Mouse (Mus musculus): Measurements from ENCODE around the gene Sema5a. TPM values are rescaled to one million over a fixed set of nuclear protein-coding genes. Genes with fewer than 3 reads are reported as not detected.

The Sema5a gene
- polyA plus RNA-seq, 1 experiment from 2014 or later: 10.0 TPM

GRCm38 (mm10) chr15:32266122-32266820 is 21.7 kb downstream of the Sema5a start:
- peak; percentile 76 for ATAC-seq (ENCODE audit: insufficient number of reproducible peaks, insufficient read depth, low FRiP score, low read depth)
- Histone ChIP-seq H3K9ac (ENCODE audit: low read length) (no peak overlapping the region), H3K4me1 (ENCODE audit: control insufficient read depth in 2 of 2, insufficient read depth in 2 of 2, low read length in 2 of 2) (peaks cover 33 to 45% of the 10 kb centered on the region in 2 experiments), H3K4me2 (ENCODE audit: low read length) (peak overlapping the region; percentile 27), H3K27ac (replicated peaks in 1 of 2; ENCODE audit: control insufficient read depth in 1 of 2, insufficient read depth in 1 of 2, low read depth in 2 of 2, low read length in 2 of 2) (peak overlapping the region; percentile 46 to 85), H3K9me3 (ENCODE audit: control insufficient read depth, low read length) (no peaks in the 10 kb centered on the region), H3K4me3 (ENCODE audit: control insufficient read depth in 1 of 2, insufficient read depth in 1 of 2, low read depth in 1 of 2, low read length in 2 of 2) (no peak overlapping the region), H3K36me3 (ENCODE audit: control insufficient read depth, insufficient read depth, low read length) (no peaks in the 10 kb centered on the region), H3K27me3 (ENCODE audit: control insufficient read depth, insufficient read depth, low read length) (no peaks in the 10 kb centered on the region)
- WGBS: 30% methylated on average over 15 of the region's 15 CpGs

DNA sequence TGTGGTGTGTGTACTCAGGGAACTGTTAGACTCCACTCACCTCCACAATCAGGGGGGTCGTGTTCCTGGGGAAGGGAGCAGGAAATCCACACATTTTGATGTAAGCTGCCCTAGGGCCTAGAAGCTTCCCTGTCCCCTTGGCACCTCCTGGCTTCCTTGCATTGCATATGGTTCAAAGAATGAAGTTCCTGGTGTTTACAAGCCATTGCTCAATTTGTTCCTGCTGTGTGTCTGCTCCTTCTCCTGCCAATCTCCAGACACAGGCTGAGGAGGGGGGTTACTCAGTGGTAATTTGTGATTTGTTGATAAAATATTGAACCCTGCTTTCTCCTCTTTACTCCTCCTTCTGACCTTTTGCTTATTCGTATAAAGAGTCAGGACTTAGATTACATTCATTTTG is 25.5 kb downstream of the Sema5a start:
- Histone ChIP-seq H3K4me1 (ENCODE audit: control insufficient read depth in 2 of 2, insufficient read depth in 2 of 2, low read length in 2 of 2) (peaks cover 21 to 24% of the 10 kb centered on the region in 2 experiments), H3K36me3 (ENCODE audit: control insufficient read depth, insufficient read depth, low read length) (no peaks in the 10 kb centered on the region), H3K4me3 (ENCODE audit: control insufficient read depth in 1 of 2, insufficient read depth in 1 of 2, low read depth in 1 of 2, low read length in 2 of 2) (no peak overlapping the region), H3K27me3 (ENCODE audit: control insufficient read depth, insufficient read depth, low read length) (no peaks in the 10 kb centered on the region), H3K9ac (ENCODE audit: low read length) (no peak overlapping the region), H3K4me2 (ENCODE audit: low read length) (no peak overlapping the region), H3K27ac (replicated peaks in 1 of 2; ENCODE audit: control insufficient read depth in 1 of 2, insufficient read depth in 1 of 2, low read depth in 2 of 2, low read length in 2 of 2) (no peak overlapping the region), H3K9me3 (ENCODE audit: control insufficient read depth, low read length) (no peaks in the 10 kb centered on the region)
- WGBS: 66% methylated on average over 2 of the region's 2 CpGs
- ATAC-seq (ENCODE audit: insufficient number of reproducible peaks, insufficient read depth, low FRiP score, low read depth): no peak

- H3K4me1 ChIP-seq (ENCODE audit: control insufficient read depth in 2 of 2, insufficient read depth in 2 of 2, low read length in 2 of 2): peaks cover 7 to 8% of the 10 kb centered on the region in 2 experiments; a peak in 3 of 4 replicates
- no peak overlapping the region for H3K4me3 ChIP-seq (ENCODE audit: control insufficient read depth in 1 of 2, insufficient read depth in 1 of 2, low read depth in 1 of 2, low read length in 2 of 2)
- WGBS: 70% methylated on average over 6 of the region's 6 CpGs
- no peak overlapping the region for H3K27ac ChIP-seq (replicated peaks in 1 of 2; ENCODE audit: control insufficient read depth in 1 of 2, insufficient read depth in 1 of 2, low read depth in 2 of 2, low read length in 2 of 2)
- H3K9me3 ChIP-seq (ENCODE audit: control insufficient read depth, low read length): no peaks in the 10 kb centered on the region
- H3K4me2 ChIP-seq (ENCODE audit: low read length): no peak overlapping the region
- no peak overlapping the region for H3K9ac ChIP-seq (ENCODE audit: low read length)
- H3K27me3 ChIP-seq (ENCODE audit: control insufficient read depth, insufficient read depth, low read length): no peaks in the 10 kb centered on the region
- ATAC-seq (ENCODE audit: insufficient number of reproducible peaks, insufficient read depth, low FRiP score, low read depth): no peak
- H3K36me3 ChIP-seq (ENCODE audit: control insufficient read depth, insufficient read depth, low read length): no peaks in the 10 kb centered on the region
Measured at GRCm38 (mm10) chr15:32273925-32274324, 29.3 kb downstream of the Sema5a start.

DNA sequence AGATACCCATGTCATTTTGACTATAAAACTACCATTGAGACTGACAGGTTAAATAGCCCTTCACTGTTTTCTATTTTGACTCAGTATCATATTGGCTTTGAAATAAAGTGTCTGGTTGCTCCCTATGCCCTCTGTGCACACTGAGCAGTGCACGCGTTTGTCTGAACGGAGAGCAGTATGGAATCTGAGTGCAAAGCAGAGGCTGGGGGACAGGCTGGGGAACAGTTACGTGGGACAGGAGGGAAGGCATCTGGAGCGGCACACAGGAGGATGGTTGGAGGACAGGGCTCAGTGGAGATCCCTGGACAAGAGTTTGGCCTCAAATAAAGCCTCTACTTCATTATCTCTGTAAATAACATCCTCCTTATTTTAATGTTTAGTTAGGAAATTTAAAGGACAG is 30.4 kb downstream of the Sema5a start:
- Histone ChIP-seq H3K9ac (ENCODE audit: low read length) (no peak overlapping the region), H3K4me1 (ENCODE audit: control insufficient read depth in 2 of 2, insufficient read depth in 2 of 2, low read length in 2 of 2) (peaks cover 6 to 10% of the 10 kb centered on the region in 2 experiments; a peak in 3 of 4 replicates), H3K27me3 (ENCODE audit: control insufficient read depth, insufficient read depth, low read length) (no peaks in the 10 kb centered on the region), H3K4me3 (ENCODE audit: control insufficient read depth in 1 of 2, insufficient read depth in 1 of 2, low read depth in 1 of 2, low read length in 2 of 2) (no peak overlapping the region), H3K4me2 (ENCODE audit: low read length) (no peak overlapping the region), H3K9me3 (ENCODE audit: control insufficient read depth, low read length) (no peaks in the 10 kb centered on the region), H3K36me3 (ENCODE audit: control insufficient read depth, insufficient read depth, low read length) (no peaks in the 10 kb centered on the region), H3K27ac (replicated peaks in 1 of 2; ENCODE audit: control insufficient read depth in 1 of 2, insufficient read depth in 1 of 2, low read depth in 2 of 2, low read length in 2 of 2) (no peak overlapping the region)
- no peak for ATAC-seq (ENCODE audit: insufficient number of reproducible peaks, insufficient read depth, low FRiP score, low read depth)
- WGBS: 71% methylated on average over 5 of the region's 5 CpGs

GRCm38 (mm10) chr15:32278600-32278999 is 34.0 kb downstream of the Sema5a start:
- Histone ChIP-seq H3K27me3 (ENCODE audit: control insufficient read depth, insufficient read depth, low read length) (no peaks in the 10 kb centered on the region), H3K9me3 (ENCODE audit: control insufficient read depth, low read length) (no peaks in the 10 kb centered on the region), H3K4me2 (ENCODE audit: low read length) (no peak overlapping the region), H3K36me3 (ENCODE audit: control insufficient read depth, insufficient read depth, low read length) (no peaks in the 10 kb centered on the region), H3K27ac (replicated peaks in 1 of 2; ENCODE audit: control insufficient read depth in 1 of 2, insufficient read depth in 1 of 2, low read depth in 2 of 2, low read length in 2 of 2) (peak overlapping the region; percentile 22 to 43; a peak in 3 of 4 replicates), H3K9ac (ENCODE audit: low read length) (no peak overlapping the region), H3K4me1 (ENCODE audit: control insufficient read depth in 2 of 2, insufficient read depth in 2 of 2, low read length in 2 of 2) (peaks cover 5 to 26% of the 10 kb centered on the region in 2 experiments; a peak in 3 of 4 replicates), H3K4me3 (ENCODE audit: control insufficient read depth in 1 of 2, insufficient read depth in 1 of 2, low read depth in 1 of 2, low read length in 2 of 2) (no peak overlapping the region)
- WGBS: 11% methylated on average over 2 of the region's 2 CpGs
- ATAC-seq (ENCODE audit: insufficient number of reproducible peaks, insufficient read depth, low FRiP score, low read depth): no peak

GRCm38 (mm10) chr15:32281374-32281773 is 36.8 kb downstream of the Sema5a start:
- Histone ChIP-seq H3K4me2 (ENCODE audit: low read length) (0 out of 2 replicates have a peak overlapping the region, but pooled peaks have one; percentile 16), H3K9ac (ENCODE audit: low read length) (no peak overlapping the region; the same call in 1 of the 2 replicates), H3K9me3 (ENCODE audit: control insufficient read depth, low read length) (no peaks in the 10 kb centered on the region), H3K27me3 (ENCODE audit: control insufficient read depth, insufficient read depth, low read length) (no peaks in the 10 kb centered on the region), H3K4me1 (ENCODE audit: control insufficient read depth in 2 of 2, insufficient read depth in 2 of 2, low read length in 2 of 2) (peaks cover 3 to 26% of the 10 kb centered on the region in 2 experiments; a peak in 3 of 4 replicates), H3K27ac (replicated peaks in 1 of 2; ENCODE audit: control insufficient read depth in 1 of 2, insufficient read depth in 1 of 2, low read depth in 2 of 2, low read length in 2 of 2) (peak overlapping the region; percentile 56 to 75; a peak in 3 of 4 replicates), H3K4me3 (ENCODE audit: control insufficient read depth in 1 of 2, insufficient read depth in 1 of 2, low read depth in 1 of 2, low read length in 2 of 2) (no peak overlapping the region), H3K36me3 (ENCODE audit: control insufficient read depth, insufficient read depth, low read length) (no peaks in the 10 kb centered on the region)
- ATAC-seq (ENCODE audit: insufficient number of reproducible peaks, insufficient read depth, low FRiP score, low read depth): no peak
- WGBS: 41% methylated on average over 4 of the region's 4 CpGs

- no peak overlapping the region for H3K27ac ChIP-seq (replicated peaks in 1 of 2; ENCODE audit: control insufficient read depth in 1 of 2, insufficient read depth in 1 of 2, low read depth in 2 of 2, low read length in 2 of 2)
- no peak overlapping the region for H3K4me3 ChIP-seq (ENCODE audit: control insufficient read depth in 1 of 2, insufficient read depth in 1 of 2, low read depth in 1 of 2, low read length in 2 of 2)
- peaks cover 7 to 30% of the 10 kb centered on the region in 2 experiments for H3K4me1 ChIP-seq (ENCODE audit: control insufficient read depth in 2 of 2, insufficient read depth in 2 of 2, low read length in 2 of 2)
- no peak for ATAC-seq (ENCODE audit: insufficient number of reproducible peaks, insufficient read depth, low FRiP score, low read depth)
- no peak overlapping the region for H3K9ac ChIP-seq (ENCODE audit: low read length)
- H3K9me3 ChIP-seq (ENCODE audit: control insufficient read depth, low read length): no peaks in the 10 kb centered on the region
- H3K4me2 ChIP-seq (ENCODE audit: low read length): no peak overlapping the region
- H3K27me3 ChIP-seq (ENCODE audit: control insufficient read depth, insufficient read depth, low read length): no peaks in the 10 kb centered on the region
- WGBS: 81% methylated on average over 2 of the region's 2 CpGs
- H3K36me3 ChIP-seq (ENCODE audit: control insufficient read depth, insufficient read depth, low read length): no peaks in the 10 kb centered on the region
Measured at GRCm38 (mm10) chr15:32284688-32285087, 40.1 kb downstream of the Sema5a start.

All from heart, embryonic 14.5 days (tissue).